Mouse (Mus musculus) embryonic facial prominence, embryonic 14.5 days (tissue): ENCODE measurements around the gene Cgref1. TPM values are rescaled to one million over a fixed set of nuclear protein-coding genes. Genes with fewer than 3 reads are reported as not detected.
A peak's percentile ranks its signal among the peaks of the same experiment; 100 is the strongest.

Experiments
- ATAC-seq: fragments of 200-750 bp; cut with Nextera tagmentation; 2 replicates; pipeline ENCODE4 v1.8.0; 2017; ENCODE audit warnings: low read depth, moderate number of reproducible peaks, moderate TSS enrichment
- DNase-seq: peaks from one replicate; pipeline ENCODE4 v3.0.0-alpha.2; 2015; ENCODE audit warnings: low spot score
- H3K27ac ChIP-seq: fragments of 300-500 bp; sonication (generic); replicated peaks from 2 replicates; pipeline ENCODE4 v1.5.1; 2014; ENCODE audit warnings: low read depth, mild to moderate bottlenecking, low read length, moderate library complexity
- H3K27me3 ChIP-seq: fragments of 300-500 bp; sonication (generic); replicated peaks from 2 replicates; pipeline ENCODE4 v1.6.1; 2014; ENCODE audit warnings: low read length; ENCODE audit not compliant: control insufficient read depth, insufficient read depth
- H3K36me3 ChIP-seq: fragments of 300-500 bp; sonication (generic); 2 replicates; pipeline ENCODE4 v1.6.1; 2014; ENCODE audit warnings: low read length, mixed read lengths; ENCODE audit not compliant: control insufficient read depth, insufficient read depth
- H3K4me1 ChIP-seq: fragments of 300-500 bp; sonication (generic); 2 replicates; pipeline ENCODE4 v1.6.1; 2014; ENCODE audit warnings: antibody characterized with exemption, low read length; ENCODE audit not compliant: control insufficient read depth, insufficient read depth
- H3K4me2 ChIP-seq: fragments of 300-500 bp; sonication (generic); 2 replicates; pipeline ENCODE4 v1.6.1; 2014; ENCODE audit warnings: low read depth, mild to moderate bottlenecking, low read length, moderate library complexity, mixed read lengths
- H3K4me3 ChIP-seq: fragments of 300-500 bp; sonication (generic); 2 replicates; pipeline ENCODE4 v1.5.1; 2014; ENCODE audit warnings: low read depth, mild to moderate bottlenecking, low read length
- H3K9ac ChIP-seq: fragments of 300-500 bp; sonication (generic); 2 replicates; pipeline ENCODE4 v1.6.1; 2014; ENCODE audit warnings: low read depth, mild to moderate bottlenecking, low read length, moderate library complexity, mixed read lengths
- H3K9me3 ChIP-seq: fragments of 300-500 bp; sonication (generic); 2 replicates; pipeline ENCODE4 v1.6.1; 2016; ENCODE audit warnings: low read length; ENCODE audit not compliant: control insufficient read depth
- WGBS: fragments of 180-500 bp; shearing (Covaris S2); extraction: QIAGEN DNeasy Blood & Tissue Kit; methylation state at CpG from one replicate; pipeline ENCODE4 v1.1.7; 2014; 5-methylcytosine and 5-hydroxymethylcytosine counted together
- polyA plus RNA-seq: library from polyadenylated mRNA; unstranded; fragments of >200 nt; fragmentation: Nextera tagmentation; extraction: Ambion mirVana; gene quantifications from 2 replicates; pipeline ENCODE4 v1.2.1, GENCODE M21; 2014

Gene Cgref1
- polyA plus RNA-seq, 1 experiment from 2014 or later: 51.1 TPM

DNA sequence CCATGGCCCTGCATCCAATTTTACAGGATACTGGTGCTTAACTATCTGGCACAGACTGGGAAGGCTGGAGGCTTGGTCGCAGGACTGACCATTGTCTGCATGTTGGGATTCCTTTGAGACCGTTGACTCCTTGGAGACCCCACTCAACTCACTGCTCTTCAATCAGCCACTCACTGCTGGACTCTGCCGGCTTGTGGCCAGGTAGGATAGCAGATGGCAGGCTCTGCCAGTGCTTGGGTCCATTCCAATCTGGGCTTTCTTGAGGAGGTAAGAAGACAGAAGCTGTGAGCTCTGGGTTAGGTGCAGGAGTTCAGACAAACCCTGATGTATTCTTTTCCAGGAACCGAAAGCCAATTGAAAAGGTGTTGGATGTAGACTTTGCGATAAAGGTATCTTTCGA, 8.7 kb upstream of the Cgref1 start:
- Histone ChIP-seq H3K9me3 (no peaks in the 10 kb centered on the region), H3K4me2 (no peak overlapping the region), H3K4me1 (peaks cover 21% of the 10 kb centered on the region), H3K36me3 (peaks cover 53% of the 10 kb centered on the region), H3K27me3 (no peaks in the 10 kb centered on the region), H3K27ac (no peak overlapping the region), H3K9ac (no peak overlapping the region), H3K4me3 (no peak overlapping the region)
- DNase-seq (no peak), ATAC-seq (no peak)
- 93% methylated on average over 6 of the region's 6 CpGs for WGBS

- no peak for ATAC-seq
- H3K4me2 ChIP-seq: no peak overlapping the region
- H3K27ac ChIP-seq: no peak overlapping the region
- no peak for DNase-seq
- no peaks in the 10 kb centered on the region for H3K27me3 ChIP-seq
- H3K9ac ChIP-seq: no peak overlapping the region
- 81% methylated on average over 5 of the region's 5 CpGs for WGBS
- peaks cover 12% of the 10 kb centered on the region for H3K4me1 ChIP-seq
- no peaks in the 10 kb centered on the region for H3K9me3 ChIP-seq
- H3K36me3 ChIP-seq: peaks cover 46% of the 10 kb centered on the region
- no peak overlapping the region for H3K4me3 ChIP-seq
These were observed 7.2 kb upstream of the Cgref1 start for GRCm38 (mm10) chr5:30952551-30952950.

DNA sequence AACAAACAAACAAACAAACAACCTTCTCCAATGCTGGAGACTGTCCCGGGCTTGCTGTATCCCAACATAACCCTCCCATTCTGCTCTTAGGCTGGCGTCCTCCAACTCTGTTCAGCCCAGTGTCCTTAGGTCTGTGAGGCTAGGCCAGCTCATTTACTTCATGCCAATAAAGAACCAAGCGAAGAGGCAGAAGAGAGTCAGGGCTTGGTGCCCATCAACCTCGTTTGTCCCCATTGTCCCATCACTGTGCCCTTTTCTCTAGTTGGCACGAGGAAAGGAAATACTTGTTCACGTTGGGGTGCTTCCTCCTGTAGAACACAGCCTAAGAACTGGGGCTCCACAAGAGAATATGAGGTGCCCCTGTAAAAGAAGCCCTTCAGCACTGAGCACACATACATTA, 6.3 kb upstream of the Cgref1 start:
- Histone ChIP-seq H3K9ac (no peak overlapping the region), H3K4me2 (no peak overlapping the region), H3K27ac (no peak overlapping the region), H3K36me3 (peaks cover 42% of the 10 kb centered on the region), H3K27me3 (no peaks in the 10 kb centered on the region), H3K4me3 (no peak overlapping the region), H3K4me1 (peaks cover 12% of the 10 kb centered on the region), H3K9me3 (no peaks in the 10 kb centered on the region)
- WGBS: 89% methylated on average over 6 of the region's 6 CpGs
- DNase-seq (no peak), ATAC-seq (no peak)

- Histone ChIP-seq H3K9me3 (no peaks in the 10 kb centered on the region), H3K4me1 (peaks cover 12% of the 10 kb centered on the region), H3K36me3 (peaks cover 40% of the 10 kb centered on the region), H3K27me3 (0 out of 2 replicates have a peak, but pooled peaks cover 3% of the 10 kb centered on the region), H3K4me2 (peak overlapping the region; percentile 89), H3K9ac (no peak overlapping the region), H3K4me3 (no peak overlapping the region), H3K27ac (no peak overlapping the region)
- no peak for DNase-seq
- ATAC-seq: no peak
- 91% methylated on average over 2 of the region's 2 CpGs for WGBS
These were observed 5.5 kb upstream of the Cgref1 start for GRCm38 (mm10) chr5:30950922-30951321.

DNA sequence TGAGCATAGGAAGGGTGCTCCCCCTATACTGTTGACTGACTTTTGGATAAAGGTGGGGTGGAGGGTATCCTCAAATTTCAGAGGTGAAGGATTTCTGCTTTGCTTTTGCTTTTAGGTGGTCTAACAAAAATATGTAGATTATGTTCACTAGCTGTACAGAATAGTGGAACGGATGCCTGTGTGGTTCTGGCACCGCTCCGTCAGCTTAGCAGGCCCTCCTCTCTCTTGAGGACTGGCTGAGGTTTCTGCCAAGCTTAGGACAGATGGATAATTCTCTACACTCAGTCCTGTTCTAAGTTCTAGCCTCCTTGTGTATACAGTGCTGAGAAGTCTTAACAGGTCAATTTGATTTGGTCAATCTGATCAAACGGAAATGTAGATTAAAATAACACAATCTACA, 5.1 kb upstream of the Cgref1 start:
- peaks cover 35% of the 10 kb centered on the region for H3K36me3 ChIP-seq
- 49% methylated on average over 4 of the region's 4 CpGs for WGBS
- DNase-seq (no peak), ATAC-seq (no peak)
- H3K4me1 ChIP-seq: peaks cover 12% of the 10 kb centered on the region
- peak overlapping the region; percentile 55 for H3K4me3 ChIP-seq
- H3K9ac ChIP-seq: peak overlapping the region; percentile 60
- no peaks in the 10 kb centered on the region for H3K9me3 ChIP-seq
- peak overlapping the region; percentile 78 for H3K27ac ChIP-seq
- H3K27me3 ChIP-seq: 0 out of 2 replicates have a peak, but pooled peaks cover 3% of the 10 kb centered on the region
- H3K4me2 ChIP-seq: peak overlapping the region; percentile 89

DNA sequence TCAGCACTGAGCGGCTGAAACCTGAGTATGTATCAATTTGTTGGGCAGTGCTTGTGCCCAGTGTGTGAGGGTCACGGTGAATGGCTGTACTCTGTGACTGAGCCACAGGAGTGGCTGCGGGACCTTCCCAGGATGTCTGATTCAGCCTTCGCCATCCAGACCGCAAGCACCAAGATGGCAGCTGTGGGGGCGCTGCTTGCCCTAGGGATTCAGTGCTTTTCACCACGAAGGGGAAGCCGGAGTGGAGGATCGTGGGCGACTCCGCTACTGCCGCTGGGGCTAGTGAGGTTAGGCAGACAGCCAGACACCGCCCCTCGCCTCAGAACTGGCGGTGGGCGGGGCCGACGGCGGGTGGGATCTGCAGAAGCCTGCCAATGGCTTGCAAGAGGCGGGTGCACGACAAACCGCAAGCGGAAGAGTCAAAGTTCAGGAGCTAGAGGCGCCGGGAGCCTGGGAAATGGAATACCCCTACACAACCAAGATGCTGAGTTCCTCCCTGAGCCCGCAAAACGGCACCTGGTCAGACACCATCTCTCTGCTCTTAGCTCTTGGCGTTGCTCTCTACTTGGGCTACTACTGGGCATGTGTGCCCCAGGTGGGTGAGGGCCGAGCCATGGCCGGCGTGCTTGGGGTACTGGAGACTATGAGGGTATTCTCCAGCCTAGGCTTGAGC, 4.4 kb upstream of the Cgref1 start:
- Histone ChIP-seq H3K36me3 (peaks cover 29% of the 10 kb centered on the region), H3K27ac (peak overlapping the region; percentile 78), H3K9ac (peak overlapping the region; percentile 60), H3K27me3 (peaks cover 8% of the 10 kb centered on the region; the same call in 1 of the 2 replicates), H3K9me3 (no peaks in the 10 kb centered on the region), H3K4me2 (peak overlapping the region; percentile 89), H3K4me3 (peak overlapping the region; percentile 55), H3K4me1 (peaks cover 12% of the 10 kb centered on the region)
- ATAC-seq: peak; percentile 91
- peak; percentile 96 for DNase-seq
- WGBS: under 1% methylated on average over 24 of the region's 31 CpGs

GRCm38 (mm10) chr5:30948620-30949019, 3.2 kb upstream of the Cgref1 start:
- peaks cover 9% of the 10 kb centered on the region; the same call in 1 of the 2 replicates for H3K27me3 ChIP-seq
- DNase-seq (no peak), ATAC-seq (no peak)
- no peaks in the 10 kb centered on the region for H3K9me3 ChIP-seq
- 73% methylated on average over 5 of the region's 5 CpGs for WGBS
- no peak overlapping the region for H3K9ac ChIP-seq
- no peak overlapping the region for H3K4me2 ChIP-seq
- H3K27ac ChIP-seq: peak overlapping the region; percentile 78; the same call in 1 of the 2 replicates
- H3K36me3 ChIP-seq: peaks cover 17% of the 10 kb centered on the region
- H3K4me1 ChIP-seq: peaks cover 12% of the 10 kb centered on the region
- H3K4me3 ChIP-seq: no peak overlapping the region

GRCm38 (mm10) chr5:30944344-30944743, 1.0 kb downstream of the Cgref1 start:
- ATAC-seq (no peak), DNase-seq (no peak)
- Histone ChIP-seq H3K4me1 (peaks cover 6% of the 10 kb centered on the region; the same call in 1 of the 2 replicates), H3K9me3 (no peaks in the 10 kb centered on the region), H3K9ac (no peak overlapping the region), H3K4me3 (no peak overlapping the region), H3K36me3 (no peaks in the 10 kb centered on the region), H3K27ac (no peak overlapping the region), H3K27me3 (peaks cover 9% of the 10 kb centered on the region; the same call in 1 of the 2 replicates), H3K4me2 (no peak overlapping the region)
- WGBS: 85% methylated on average over 6 of the region's 6 CpGs

DNA sequence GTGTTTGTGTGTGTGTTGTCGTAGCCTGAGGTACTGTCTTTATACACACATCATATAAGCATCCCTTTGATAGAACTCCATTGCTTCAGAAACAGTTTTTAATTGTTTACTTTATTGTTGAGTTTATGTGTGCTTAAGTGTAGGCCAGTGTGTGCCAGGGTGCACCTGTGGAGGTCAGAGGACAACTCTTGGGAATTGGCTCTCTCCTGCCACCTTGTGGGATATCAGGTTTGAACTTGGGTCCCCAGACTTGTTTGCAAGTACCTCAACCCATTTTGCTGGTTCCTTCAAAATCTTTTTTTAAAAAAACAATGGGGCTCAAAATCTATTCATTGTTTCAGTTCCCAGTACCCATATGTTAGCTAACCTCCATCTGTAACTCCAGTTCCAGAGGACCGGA, 2.4 kb downstream of the Cgref1 start:
- H3K9ac ChIP-seq: no peak overlapping the region
- no peaks in the 10 kb centered on the region for H3K4me1 ChIP-seq
- H3K9me3 ChIP-seq: no peaks in the 10 kb centered on the region
- 87% methylated on average over 2 of the region's 2 CpGs for WGBS
- ATAC-seq (no peak), DNase-seq (no peak)
- peaks cover 9% of the 10 kb centered on the region; the same call in 1 of the 2 replicates for H3K27me3 ChIP-seq
- no peaks in the 10 kb centered on the region for H3K36me3 ChIP-seq
- no peak overlapping the region for H3K4me3 ChIP-seq
- no peak overlapping the region for H3K4me2 ChIP-seq
- no peak overlapping the region for H3K27ac ChIP-seq
